Mouse (Mus musculus): ENCODE measurements around the gene 1700037H04Rik. TPM values are rescaled to one million over a fixed set of nuclear protein-coding genes. Genes with fewer than 3 reads are reported as not detected.
A peak's percentile ranks its signal among the peaks of the same experiment; 100 is the strongest.

The 1700037H04Rik gene
- total and polyA plus RNA-seq, 3 experiments = 45.5 to 72.6 TPM; not detected in 1

GRCm38 (mm10) chr2:131189521-131190309 lies 29.8 kb upstream of the 1700037H04Rik start:
- peak overlapping the region; percentile 61 for H3K27ac ChIP-seq (ENCODE audit: control insufficient read depth, low read depth, low read length)
- no peaks in the 10 kb centered on the region; the same call in none of the 2 replicates for H3K79me2 ChIP-seq (ENCODE audit: control insufficient read depth, insufficient read depth, low read length, poor library complexity)
- H3K36me3 ChIP-seq (ENCODE audit: control insufficient read depth in 1 of 2, insufficient read depth in 2 of 2, low read length in 2 of 2) = peaks cover 1 to 31% of the 10 kb centered on the region in 2 experiments; a peak in 2 of 4 replicates
- no peaks in the 10 kb centered on the region for H3K27me3 ChIP-seq (ENCODE audit: control insufficient read depth in 1 of 2, insufficient read depth in 2 of 2, low read length in 2 of 2)
- H3K4me1 ChIP-seq (ENCODE audit: control insufficient read depth in 1 of 2, insufficient read depth in 2 of 2, low read length in 2 of 2) = peaks cover 15 to 33% of the 10 kb centered on the region in 2 experiments
- H3K9ac ChIP-seq (ENCODE audit: control insufficient read depth, low read depth, low read length, poor library complexity, severe bottlenecking) = no peak overlapping the region
- H3K4me3 ChIP-seq (ENCODE audit: control insufficient read depth in 1 of 2, insufficient read depth in 1 of 2, low read depth in 2 of 2, low read length in 2 of 2) = no peak overlapping the region
- TF ChIP-seq ZNF384 (IDR thresholded peaks at IDR 0.05; ENCODE audit: low read depth, low read length) = peak; percentile 76
- TF ChIP-seq GATA1 (IDR thresholded peaks at IDR 0.05; ENCODE audit: low read depth, low read length) = peak; percentile 49
- TF ChIP-seq EP300 (IDR thresholded peaks at IDR 0.05; ENCODE audit: low read depth in 1 of 2, low read length in 2 of 2) = peak; percentile 44 to 60; a peak in 3 of 4 replicates
- peak; percentile 77 for TF ChIP-seq TCF12 (IDR thresholded peaks at IDR 0.05; ENCODE audit: low read depth, low read length)
- TF ChIP-seq USF1 (IDR thresholded peaks at IDR 0.05; ENCODE audit: low read depth, low read length) = no peak
- TF ChIP-seq E2F4 (IDR thresholded peaks at IDR 0.05; ENCODE audit: borderline replicate concordance, low read depth, low read length) = no peak
- TF ChIP-seq ZMIZ1 (IDR thresholded peaks at IDR 0.05; ENCODE audit: low read depth, low read length) = no peak
- no peaks in the 10 kb centered on the region for H3K9me3 ChIP-seq (replicated peaks; ENCODE audit: insufficient read depth, low read length)
- DNase-seq (ENCODE audit: low read depth, low spot score) = peak; percentile 58

- Histone ChIP-seq H3K9ac (ENCODE audit: control insufficient read depth, low read depth, low read length, poor library complexity, severe bottlenecking) (no peak overlapping the region), H3K9me3 (replicated peaks; ENCODE audit: insufficient read depth, low read length) (no peaks in the 10 kb centered on the region), H3K4me1 (ENCODE audit: control insufficient read depth in 1 of 2, insufficient read depth in 2 of 2, low read length in 2 of 2) (peaks cover 15 to 33% of the 10 kb centered on the region in 2 experiments)
Measured at GRCm38 (mm10) chr2:131188311-131188710, 28.4 kb upstream of the 1700037H04Rik start.

More at GRCm38 (mm10) chr2:131188311-131188710, 28.4 kb upstream of the 1700037H04Rik start:
- peaks cover 1 to 31% of the 10 kb centered on the region in 2 experiments; a peak in 2 of 4 replicates for H3K36me3 ChIP-seq (ENCODE audit: control insufficient read depth in 1 of 2, insufficient read depth in 2 of 2, low read length in 2 of 2)
- H3K27ac ChIP-seq (ENCODE audit: control insufficient read depth, low read depth, low read length) = no peak overlapping the region
- H3K79me2 ChIP-seq (ENCODE audit: control insufficient read depth, insufficient read depth, low read length, poor library complexity) = no peaks in the 10 kb centered on the region; the same call in none of the 2 replicates
- TF ChIP-seq GATA1 (IDR thresholded peaks at IDR 0.05; ENCODE audit: low read depth, low read length) = peak; percentile 48; the same call in 1 of the 2 replicates
- no peak for TF ChIP-seq POLR2A (IDR thresholded peaks at IDR 0.05; ENCODE audit: control insufficient read depth in 1 of 2, insufficient read depth in 1 of 2, low read depth in 1 of 2, low read length in 2 of 2, poor library complexity in 1 of 2)
- no peak for TF ChIP-seq SMC3 (IDR thresholded peaks at IDR 0.05; ENCODE audit: low read depth, low read length)
- no peak for TF ChIP-seq ELF1 (IDR thresholded peaks at IDR 0.05; ENCODE audit: low read depth, low read length)
- no peak for TF ChIP-seq ZC3H11A (IDR thresholded peaks at IDR 0.05; ENCODE audit: low read depth, low read length)
- TF ChIP-seq CTCF (IDR thresholded peaks at IDR 0.05 in 2 of 3, conservative IDR thresholded peaks at IDR 0.05 in 1 of 3; ENCODE audit: control insufficient read depth in 1 of 3, insufficient read depth in 1 of 3, low read depth in 2 of 3, low read length in 3 of 3, poor library complexity in 1 of 3, severe bottlenecking in 1 of 3) = peak in 1 of 3 experiments; percentile 31; a peak in 3 of 6 replicates
- TF ChIP-seq MAFK (IDR thresholded peaks at IDR 0.05; ENCODE audit: borderline replicate concordance, low read depth, low read length) = no peak
- TF ChIP-seq SIN3A (IDR thresholded peaks at IDR 0.05; ENCODE audit: low read length) = 0 out of 2 replicates have a peak, but pooled peaks have one; percentile 16
- no peak for TF ChIP-seq USF1 (IDR thresholded peaks at IDR 0.05; ENCODE audit: low read depth, low read length)
- TF ChIP-seq USF2 (IDR thresholded peaks at IDR 0.05; ENCODE audit: borderline replicate concordance in 1 of 2, insufficient read depth in 1 of 2, low read depth in 1 of 2, low read length in 2 of 2) = no peak
- TF ChIP-seq MAZ (IDR thresholded peaks at IDR 0.05; ENCODE audit: low read depth, low read length) = no peak
- TF ChIP-seq HCFC1 (IDR thresholded peaks at IDR 0.05; ENCODE audit: low read depth, low read length) = no peak
- TF ChIP-seq ETS1 (IDR thresholded peaks at IDR 0.05; ENCODE audit: low read depth, low read length) = no peak
- TF ChIP-seq NELFE (IDR thresholded peaks at IDR 0.05; ENCODE audit: low read depth, low read length) = no peak
- TF ChIP-seq RAD21 (IDR thresholded peaks at IDR 0.05; ENCODE audit: low read depth, low read length) = no peak
- TF ChIP-seq EP300 (IDR thresholded peaks at IDR 0.05; ENCODE audit: low read depth in 1 of 2, low read length in 2 of 2) = no peak
- no peak for TF ChIP-seq UBTF (IDR thresholded peaks at IDR 0.05; ENCODE audit: borderline replicate concordance, insufficient read depth, low read depth, low read length)
- TF ChIP-seq MYB (IDR thresholded peaks at IDR 0.05; ENCODE audit: low read depth, low read length) = no peak
- TF ChIP-seq MYC (IDR thresholded peaks at IDR 0.05; ENCODE audit: low read depth, low read length) = no peak
- no peak for TF ChIP-seq ZMIZ1 (IDR thresholded peaks at IDR 0.05; ENCODE audit: low read depth, low read length)
- no peak for TF ChIP-seq RCOR1 (IDR thresholded peaks at IDR 0.05; ENCODE audit: low read depth, low read length)
- no peak for TF ChIP-seq CHD2 (IDR thresholded peaks at IDR 0.05; ENCODE audit: low read length)
- TF ChIP-seq MXI1 (IDR thresholded peaks at IDR 0.05; ENCODE audit: low read depth, low read length) = no peak
- no peak for TF ChIP-seq BHLHE40 (IDR thresholded peaks at IDR 0.05; ENCODE audit: borderline replicate concordance, low read depth, low read length)
- TF ChIP-seq TCF12 (IDR thresholded peaks at IDR 0.05; ENCODE audit: low read depth, low read length) = no peak
- TF ChIP-seq CHD1 (IDR thresholded peaks at IDR 0.05; ENCODE audit: low read depth, low read length) = no peak
- no peaks in the 10 kb centered on the region for H3K27me3 ChIP-seq (ENCODE audit: control insufficient read depth in 1 of 2, insufficient read depth in 2 of 2, low read length in 2 of 2)
- peak; percentile 51 for DNase-seq (ENCODE audit: low read depth, low spot score)
- no peak overlapping the region for H3K4me3 ChIP-seq (ENCODE audit: control insufficient read depth in 1 of 2, insufficient read depth in 1 of 2, low read depth in 2 of 2, low read length in 2 of 2)
